In genomic region chr15:82547753-82548152, GRCm38 (mm10) we compare ENCODE assay signal across 10 mouse cellular contexts. TPM values are rescaled to one million over a fixed set of nuclear protein-coding genes. Genes with fewer than 3 reads are reported as not detected.
"Had no signal": no experiment of that assay in that cellular context is flagged by ENCODE, and none has a peak within 500 bp of the region (broad histone marks: within the 10 kb centered on the region; RNA-seq: fewer than 3 reads in every experiment).

No protein-coding gene starts in this region.

RNA-seq across cellular contexts. Expression of gene Cyp2d12, which starts 7.1 kb away (rescaled TPM):
- total RNA-seq: neutrophil, adult 5-6 weeks had no signal
- polyA plus RNA-seq: neural tube, embryonic 13.5 days; neural tube, embryonic 14.5 days; neural tube, embryonic 15.5 days; small intestine, adult 2 months; spleen, adult 2 months; stomach, embryonic 14.5 days; stomach, embryonic 15.5 days; stomach, embryonic 16.5 days; testis, adult 2 months had no signal
